Comparison of ENCODE assay signal across 19 mouse cellular contexts in the genomic region with DNA sequence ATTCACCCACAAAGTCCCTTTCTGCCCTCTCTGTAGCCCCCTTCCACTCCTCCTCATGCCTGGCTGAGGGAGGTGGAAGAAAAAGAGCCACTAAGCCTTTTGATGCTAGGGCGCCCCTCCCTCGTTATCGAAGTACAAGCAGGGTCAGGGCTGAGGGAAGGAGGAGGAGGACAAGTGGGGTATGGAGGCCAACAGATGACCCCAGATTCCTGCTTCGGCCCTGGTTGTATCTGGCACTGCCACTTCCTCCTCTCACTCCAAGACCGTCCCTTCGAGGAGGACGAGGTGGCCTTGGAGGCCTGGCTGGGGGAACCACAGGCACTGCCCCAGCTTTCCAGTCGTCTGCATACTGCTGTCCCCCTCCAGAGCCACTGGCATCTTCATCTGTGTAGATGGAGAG. TPM values are rescaled to one million over a fixed set of nuclear protein-coding genes. Genes with fewer than 3 reads are reported as not detected.
"Had no signal": no experiment of that assay in that cellular context is flagged by ENCODE, and none has a peak within 500 bp of the region (broad histone marks: within the 10 kb centered on the region; RNA-seq: fewer than 3 reads in every experiment).

No protein-coding gene starts in this region.

- ATAC-seq: liver, postnatal 0 days; midbrain, embryonic 16.5 days had no signal

- DNase-seq: kidney, adult 11 months; kidney, postnatal 10 days; kidney, postnatal 4 days; liver; liver, embryonic 13.5 days; liver, postnatal 0 days; lung, postnatal 14 days; thymus, adult 2 months; thymus, postnatal 25 days had no signal

- H3K27ac ChIP-seq: layer of hippocampus, adult 2 months; limb, embryonic 12.5 days; liver, embryonic 13.5 days; lung, embryonic 15.5 days; macrophage; stomach, postnatal 0 days had no signal

- H3K4me2 ChIP-seq: liver, embryonic 13.5 days; lung, embryonic 15.5 days had no signal

- H3K9ac ChIP-seq: limb, embryonic 12.5 days; liver, embryonic 13.5 days; liver, postnatal 0 days; lung, embryonic 15.5 days had no signal

- H3K9me3 ChIP-seq: limb, embryonic 12.5 days; liver, embryonic 13.5 days; lung, embryonic 15.5 days; megakaryocyte, embryonic 14.5 days had no signal

- H3K36me3 ChIP-seq: liver, embryonic 13.5 days; lung, embryonic 15.5 days had no signal

- H3K4me3 ChIP-seq: layer of hippocampus, adult 2 months; limb, embryonic 12.5 days; liver, embryonic 13.5 days; lung, embryonic 15.5 days; megakaryocyte, embryonic 14.5 days had no signal

RNA-seq across cellular contexts. Expression of a gene that starts 1.5 kb away (rescaled TPM):
- polyA plus RNA-seq: liver, postnatal 0 days; macrophage had no signal

RNA-seq across cellular contexts. Expression of a gene that starts 5.6 kb away (rescaled TPM):
- polyA plus RNA-seq: kidney, embryonic 14.5 days; liver, embryonic 13.5 days; liver, postnatal 0 days; macrophage; neural tube, embryonic 11.5 days; urinary bladder, adult 2 months had no signal
